Mouse (Mus musculus) layer of hippocampus, postnatal 14 days (tissue): ENCODE data around the gene Pla2g12b. TPM values are rescaled to one million over a fixed set of nuclear protein-coding genes. Genes with fewer than 3 reads are reported as not detected.
A peak's percentile ranks its signal among the peaks of the same experiment; 100 is the strongest.

Experiments used
- DNase-seq, 2 experiments: peaks; one replicate each; pipeline ENCODE4 v3.0.0; 2021 to 2022; ENCODE audit warnings: low spot score in 2 of 2, mixed read lengths in 1 of 2
- total RNA-seq, 2 experiments: library from RNA; stranded (reverse); gene quantifications; 2 replicates each; pipeline ENCODE4 v1.2.3; 2021

The Pla2g12b gene
- total RNA-seq, 2 experiments from 2014 or later, result not detected

DNA sequence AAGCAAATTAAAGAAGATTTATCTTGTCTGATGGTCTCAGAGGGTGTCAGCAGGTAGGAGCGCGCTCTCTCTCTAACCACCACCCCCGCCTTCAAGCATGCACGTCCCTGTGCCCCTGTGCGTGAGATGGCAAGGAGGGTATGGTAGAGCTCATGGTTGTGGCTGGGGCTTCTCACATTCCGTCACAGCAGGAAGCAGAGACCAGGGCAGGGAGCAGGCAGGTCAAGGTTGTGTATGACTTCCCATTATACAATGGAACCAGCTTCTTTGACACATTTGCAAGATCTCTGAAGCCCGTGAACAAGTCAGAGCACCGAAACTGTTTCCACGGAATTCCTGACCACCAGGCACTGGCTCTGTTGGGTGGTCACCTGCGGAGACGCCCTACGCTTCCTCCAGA lies 6.8 kb downstream of the Pla2g12b start:
- DNase-seq, result no peak

DNA sequence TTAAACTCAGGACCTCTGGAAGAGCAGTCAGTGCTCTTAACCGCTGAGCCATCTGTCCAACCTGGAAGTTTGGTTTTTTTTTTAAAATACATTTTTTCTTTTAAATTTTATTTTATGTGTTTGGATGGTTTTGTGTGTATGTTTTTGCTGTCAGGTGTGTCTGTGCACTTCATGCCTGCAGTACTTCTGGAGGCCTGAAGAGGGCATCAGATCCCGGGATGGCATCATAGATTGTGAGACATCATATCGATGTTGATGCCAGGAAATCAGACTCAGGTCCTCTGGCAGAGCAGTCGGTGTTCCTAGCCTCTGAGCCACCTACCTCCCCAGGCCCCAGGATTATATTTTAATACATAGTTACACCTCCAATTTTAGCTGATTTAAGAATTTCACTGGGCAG lies 10.3 kb downstream of the Pla2g12b start:
- no peak for DNase-seq

DNA sequence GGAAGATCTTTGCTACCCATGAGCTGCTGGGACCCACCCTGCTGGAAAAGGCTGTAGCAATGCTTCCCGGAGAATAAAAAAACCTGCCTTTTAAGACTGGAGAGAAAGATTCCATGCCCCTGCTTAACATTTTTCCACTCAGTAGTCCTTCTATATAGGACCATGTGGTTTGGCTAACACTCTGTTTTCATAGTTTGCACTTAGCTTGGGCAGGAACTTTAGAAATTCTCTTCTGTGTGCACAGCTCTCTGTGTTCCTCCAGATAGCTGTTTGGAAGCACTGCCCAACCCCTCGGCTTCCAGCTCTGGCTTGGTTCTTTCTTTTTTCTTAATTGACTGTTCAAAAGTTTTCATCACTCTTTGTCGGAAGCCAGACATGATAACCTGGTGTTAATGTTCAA lies 13.2 kb downstream of the Pla2g12b start:
- no peak for DNase-seq

DNA sequence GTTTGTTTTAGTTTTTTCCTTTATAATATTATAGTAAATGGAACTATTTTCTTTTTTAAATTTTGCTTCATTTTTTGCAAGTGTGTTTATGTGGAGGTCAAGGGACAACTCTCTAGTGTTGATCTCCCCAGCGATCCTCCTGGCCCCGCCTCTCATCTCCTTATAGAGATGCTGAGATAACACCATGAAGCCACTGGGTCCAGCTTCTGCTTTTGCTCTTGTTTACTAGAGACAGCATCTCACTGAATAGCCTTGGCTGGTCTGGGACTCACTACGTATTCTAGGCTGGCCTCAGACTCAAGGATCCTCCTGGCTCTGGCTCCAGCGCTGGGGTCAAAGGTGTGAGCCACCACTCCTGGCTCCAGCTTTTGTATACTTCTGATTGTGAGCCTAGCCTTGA lies 16.1 kb downstream of the Pla2g12b start:
- no peak for DNase-seq

DNA sequence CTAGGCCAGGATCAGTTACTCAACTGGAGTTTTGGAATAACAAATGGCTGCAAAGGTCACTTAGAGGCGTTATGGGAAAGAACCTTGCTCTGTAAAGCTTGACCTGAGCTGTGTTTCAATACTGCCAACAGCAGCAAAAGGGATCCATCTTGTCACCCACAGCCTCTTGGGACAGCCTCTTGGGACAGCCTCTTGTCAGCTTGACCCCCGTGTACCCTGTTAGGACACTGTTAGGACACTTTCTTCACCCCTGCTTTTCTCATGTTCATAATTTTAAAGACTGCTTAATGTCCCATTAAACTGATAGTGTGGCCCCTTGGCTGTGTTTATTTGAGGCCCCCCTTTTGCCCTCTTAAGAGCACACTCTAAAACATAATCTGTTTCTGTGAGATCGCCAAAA lies 21.0 kb downstream of the Pla2g12b start:
- DNase-seq, result no peak

DNA sequence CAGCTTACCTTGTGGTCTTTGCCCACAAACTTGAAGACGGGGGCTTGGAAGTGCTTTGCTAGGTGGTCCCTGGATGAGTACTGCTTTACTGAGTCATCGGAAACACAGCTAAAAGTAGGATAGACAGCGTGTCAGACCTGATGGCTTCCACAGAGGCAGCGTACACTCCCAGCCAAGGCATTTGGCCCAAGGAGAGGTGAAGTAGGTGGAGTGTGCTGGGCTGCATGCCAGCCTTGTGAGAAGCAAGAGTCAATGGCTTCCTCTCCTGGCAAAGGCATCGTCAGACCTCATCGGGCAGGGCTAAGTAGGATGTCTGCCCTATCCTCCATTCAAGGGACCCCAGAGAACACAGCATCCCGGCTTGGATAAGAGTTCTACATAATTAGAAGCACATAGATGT lies 21.9 kb downstream of the Pla2g12b start:
- DNase-seq, result no peak

DNA sequence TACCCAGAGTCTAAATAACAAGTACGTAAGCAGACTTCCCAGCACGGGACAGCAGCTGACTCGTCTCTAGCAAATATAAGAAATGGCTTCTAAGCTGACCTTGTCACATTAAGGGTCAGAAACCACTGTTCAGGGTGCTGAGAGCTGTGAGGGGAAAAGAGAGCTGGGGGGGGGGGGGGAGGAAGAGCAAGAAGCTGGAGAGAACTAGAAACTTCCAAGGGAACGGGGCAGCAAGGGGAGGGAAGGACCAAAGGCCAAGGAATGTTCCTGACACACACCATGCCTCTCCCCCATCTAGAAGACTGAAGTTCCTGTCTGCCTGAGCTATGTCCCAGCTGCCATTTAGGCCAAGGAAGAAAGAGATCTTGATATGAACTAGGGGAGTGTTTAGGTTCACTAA lies 22.9 kb downstream of the Pla2g12b start:
- DNase-seq, result no peak

DNA sequence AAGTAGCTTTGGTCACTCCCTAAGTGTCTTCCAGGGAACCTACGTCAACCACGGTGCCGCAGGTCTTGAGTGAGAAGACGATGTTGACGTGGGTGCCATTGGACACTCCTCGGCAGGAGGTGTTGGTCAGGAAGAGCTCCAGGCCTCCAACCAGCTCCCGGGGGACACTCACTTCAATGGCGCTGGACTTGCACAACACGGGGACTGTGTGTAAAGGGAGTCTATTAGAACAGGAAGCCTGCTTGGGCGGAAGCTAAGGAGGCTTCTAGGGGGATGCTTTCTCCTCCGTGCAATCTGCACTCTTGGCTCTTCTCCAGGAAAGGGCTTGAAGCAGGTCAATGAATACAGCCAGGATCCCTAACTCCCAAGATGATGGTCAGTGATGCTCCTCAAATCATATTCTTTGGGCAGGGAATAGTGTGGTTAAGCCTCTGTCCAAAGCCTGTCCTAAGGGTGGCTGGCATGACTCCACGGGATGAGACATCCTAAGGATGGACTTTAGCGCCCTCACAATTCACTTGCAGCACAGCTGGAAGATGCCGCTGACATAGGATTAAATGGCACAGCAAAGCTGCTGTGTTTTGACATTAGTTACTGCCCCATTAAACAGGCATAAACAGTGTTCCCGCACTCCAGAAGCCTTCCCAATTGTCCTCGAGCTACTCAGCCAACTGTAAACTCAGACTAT lies 26.1 kb downstream of the Pla2g12b start:
- no peak for DNase-seq

DNA sequence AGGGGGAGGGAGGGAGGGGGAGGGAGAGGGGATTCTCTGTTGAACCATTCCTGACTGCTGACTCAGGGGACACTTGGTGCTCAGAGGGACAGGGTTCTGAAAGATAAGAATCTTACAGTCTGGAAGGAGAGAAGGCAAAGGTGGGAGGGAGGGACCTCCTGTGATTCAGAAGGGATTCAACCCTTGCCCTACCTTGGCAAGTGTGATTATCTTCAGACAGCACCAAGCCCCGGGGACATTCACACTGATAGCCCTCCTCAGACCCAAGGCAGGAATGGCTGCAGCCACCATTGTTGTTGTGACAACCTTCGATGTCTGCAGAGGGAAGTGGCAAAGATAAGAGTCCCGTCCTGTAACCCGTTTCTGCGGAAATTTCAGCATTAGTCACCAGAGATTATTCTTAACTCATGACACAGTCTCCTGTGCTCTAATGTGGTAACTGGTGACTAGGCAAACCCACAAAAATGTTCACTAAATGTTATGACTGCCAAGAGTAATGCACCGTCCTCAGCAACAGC lies 27.3 kb downstream of the Pla2g12b start:
- no peak for DNase-seq

DNA sequence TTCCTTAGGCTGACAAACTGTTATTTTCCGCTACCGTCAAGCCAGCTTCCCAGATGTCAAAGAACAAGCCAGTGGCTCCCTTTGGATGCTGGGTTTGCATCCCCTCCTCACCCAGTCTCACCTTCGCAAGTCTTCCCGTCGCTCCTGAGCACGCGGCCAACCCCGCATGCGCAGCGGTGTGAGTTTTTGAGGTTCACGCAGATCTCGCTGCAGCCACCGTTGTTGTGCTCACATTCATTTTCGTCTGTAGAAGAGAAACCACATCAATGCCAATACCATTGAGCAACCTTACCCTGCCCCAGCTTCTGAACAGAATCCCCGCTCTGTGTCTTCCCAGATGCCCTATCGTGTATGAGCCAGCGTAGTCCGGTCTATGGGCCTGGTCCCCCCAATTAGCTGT lies 32.3 kb downstream of the Pla2g12b start:
- no peak for DNase-seq

DNA sequence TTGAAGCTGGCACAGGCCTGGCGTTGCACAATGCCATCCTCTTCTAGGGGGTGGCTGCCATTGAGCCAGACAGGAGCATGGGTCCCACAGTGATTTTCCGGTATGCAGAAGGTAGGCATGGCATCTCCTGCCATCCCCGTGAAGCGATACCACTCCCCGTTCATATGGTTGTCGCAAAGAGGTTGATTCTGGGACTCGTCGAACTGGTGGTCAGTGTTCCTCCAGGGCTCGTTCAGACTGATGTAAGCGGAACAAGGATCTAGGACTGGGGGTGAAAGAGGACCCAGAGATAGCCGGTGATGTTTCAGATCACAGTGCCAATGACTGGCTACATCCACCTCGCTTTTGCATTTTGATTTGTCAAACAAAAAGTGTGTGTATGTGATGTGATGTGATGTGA lies 35.2 kb downstream of the Pla2g12b start:
- no peak for DNase-seq

DNA sequence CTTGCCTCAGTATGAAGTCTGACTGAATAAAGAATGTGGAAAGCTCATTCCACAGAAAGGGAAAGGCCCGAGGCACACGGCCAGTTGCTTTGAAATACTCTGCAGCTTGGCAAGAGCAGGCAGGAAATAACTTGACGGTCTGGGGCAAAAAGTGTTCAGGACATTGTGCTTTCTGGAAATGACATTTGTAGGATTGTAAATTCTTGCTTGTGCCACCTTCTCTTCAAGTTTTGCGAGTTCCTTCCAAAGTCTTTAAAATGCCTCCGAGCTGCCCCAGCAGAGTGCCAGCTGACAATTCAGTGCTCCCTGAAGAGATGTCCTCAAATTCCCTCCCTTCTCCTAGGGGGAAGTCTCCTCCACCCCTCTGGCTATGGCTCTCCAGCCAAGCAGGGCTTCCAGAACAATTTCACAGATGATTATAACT lies 36.1 kb downstream of the Pla2g12b start:
- peak in 1 of 2 experiments; percentile 33 for DNase-seq

DNA sequence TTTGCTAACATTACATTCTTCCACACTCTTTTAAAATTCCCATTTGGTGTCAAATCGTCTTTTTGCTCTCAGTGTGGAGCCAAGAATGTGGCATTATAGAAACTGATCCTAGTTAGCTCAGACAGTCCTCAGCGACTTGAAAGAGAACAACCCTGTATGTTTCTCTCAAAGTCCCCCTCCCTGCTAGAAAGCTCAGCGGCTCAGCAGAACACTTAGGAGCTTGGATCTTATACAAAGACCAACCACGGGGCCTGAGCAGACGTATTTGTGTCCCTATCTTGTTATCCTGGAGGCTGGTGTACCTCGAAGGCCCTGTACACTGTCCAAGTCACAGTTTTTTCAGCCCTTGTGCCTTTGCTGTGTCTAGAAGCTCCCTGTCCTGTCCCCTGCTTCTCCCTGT lies 36.7 kb downstream of the Pla2g12b start:
- no peak for DNase-seq

DNA sequence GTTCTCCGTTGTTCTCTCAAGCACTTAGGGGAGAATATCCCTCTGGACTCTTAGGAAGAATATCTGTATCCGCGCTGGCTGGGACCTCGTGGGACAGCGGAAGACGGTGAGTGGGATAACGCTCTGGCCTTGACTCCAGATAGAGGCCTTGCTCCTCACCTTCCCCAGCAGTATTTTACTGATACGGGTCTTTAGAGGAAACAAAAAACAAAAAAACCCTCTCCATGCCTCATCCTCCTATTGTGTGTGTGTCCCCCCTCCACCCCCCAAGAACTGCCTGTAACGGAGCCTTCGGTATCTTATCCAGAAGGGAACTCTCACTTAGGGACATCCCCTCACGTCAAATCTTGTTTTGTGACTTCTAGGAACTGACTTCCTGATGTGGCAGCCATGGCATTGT lies 38.3 kb downstream of the Pla2g12b start, which contains the start of gene Oit3:
Gene Oit3 (minus strand): TSS at position 44 of the 400 bp plus-strand sequence.
- no peak for DNase-seq

DNA sequence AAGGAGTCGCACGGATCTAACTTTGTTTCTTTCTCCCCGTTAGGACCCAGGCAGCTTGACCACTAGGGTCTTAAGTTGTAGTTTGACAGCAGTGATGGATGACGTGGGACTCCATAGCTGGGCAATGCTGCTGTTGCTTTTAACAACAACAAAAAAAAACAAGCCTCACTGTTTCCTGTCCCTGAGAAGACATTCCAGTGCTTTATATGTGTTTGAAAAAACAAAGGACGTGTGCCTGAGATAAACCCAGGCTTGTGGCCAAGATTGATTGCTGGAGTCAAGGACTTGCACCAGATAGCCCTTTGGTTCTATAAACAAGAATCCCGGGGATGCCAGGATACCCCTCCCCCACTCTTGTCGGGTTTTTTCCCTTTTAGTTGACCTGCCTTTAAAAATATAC lies 39.8 kb downstream of the Pla2g12b start:
- no peak for DNase-seq

DNA sequence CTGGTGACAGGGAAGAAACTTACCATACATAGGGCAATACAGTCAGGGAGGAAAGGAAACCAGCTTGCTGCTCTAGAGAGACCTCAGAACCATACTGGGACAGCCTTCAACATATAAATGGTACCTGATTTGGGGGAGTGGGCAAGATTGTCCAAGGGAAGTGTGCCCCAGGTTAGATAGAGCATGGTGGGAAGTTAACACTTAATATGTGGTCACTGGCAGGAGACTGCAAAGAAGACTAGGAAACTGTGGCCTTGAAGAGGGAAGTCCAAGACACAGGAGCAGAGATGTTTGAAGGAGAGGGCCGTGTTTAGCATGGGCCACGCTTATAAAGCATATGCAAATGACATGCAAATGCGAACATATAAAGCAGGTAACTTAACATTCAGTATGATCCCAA lies 40.6 kb downstream of the Pla2g12b start:
- DNase-seq, result no peak

DNA sequence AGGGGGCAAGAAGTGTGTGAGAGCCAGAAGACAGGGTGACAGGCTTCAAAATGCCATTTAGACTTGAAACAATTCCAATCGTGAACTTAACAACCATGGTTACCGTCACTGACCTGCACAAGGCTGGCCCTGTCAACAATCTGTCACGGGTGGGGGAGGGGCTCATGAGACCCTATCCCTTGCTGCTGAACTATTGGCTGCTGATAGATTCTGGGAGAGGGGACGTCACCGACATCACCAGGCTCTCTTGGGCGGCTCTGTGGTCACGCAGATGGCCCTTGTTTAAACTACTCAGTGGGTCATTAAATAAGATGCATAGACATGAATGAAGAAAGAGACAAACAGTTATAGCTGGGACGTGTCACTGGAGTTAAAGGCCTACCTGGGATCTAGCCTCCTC lies 41.2 kb downstream of the Pla2g12b start:
- DNase-seq, result no peak

DNA sequence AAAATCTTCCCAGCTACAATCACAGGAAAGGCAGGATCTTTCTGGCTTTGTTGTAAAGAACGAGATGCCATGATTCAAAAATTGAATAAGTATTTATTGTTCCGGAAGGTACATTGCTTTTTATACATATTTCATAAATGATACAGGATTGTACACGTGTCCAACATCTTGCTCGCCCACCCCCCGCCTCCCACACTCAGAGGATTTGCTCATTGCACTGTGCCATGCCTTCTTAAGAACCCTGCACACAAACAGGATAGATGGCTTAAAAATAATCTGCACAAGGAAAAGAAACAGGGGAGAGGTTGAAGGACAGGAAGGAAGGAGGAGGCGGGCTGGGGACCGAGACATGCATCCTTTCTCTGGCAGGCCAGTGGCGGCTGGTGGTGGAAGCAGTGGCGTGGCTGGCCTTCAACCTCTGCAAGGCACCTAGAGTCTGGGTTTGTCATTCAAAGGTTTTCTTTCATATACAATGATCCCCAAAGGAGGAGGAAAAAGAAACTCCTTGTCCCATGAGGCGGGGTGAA lies 43.5 kb downstream of the Pla2g12b start:
- DNase-seq, result no peak

DNA sequence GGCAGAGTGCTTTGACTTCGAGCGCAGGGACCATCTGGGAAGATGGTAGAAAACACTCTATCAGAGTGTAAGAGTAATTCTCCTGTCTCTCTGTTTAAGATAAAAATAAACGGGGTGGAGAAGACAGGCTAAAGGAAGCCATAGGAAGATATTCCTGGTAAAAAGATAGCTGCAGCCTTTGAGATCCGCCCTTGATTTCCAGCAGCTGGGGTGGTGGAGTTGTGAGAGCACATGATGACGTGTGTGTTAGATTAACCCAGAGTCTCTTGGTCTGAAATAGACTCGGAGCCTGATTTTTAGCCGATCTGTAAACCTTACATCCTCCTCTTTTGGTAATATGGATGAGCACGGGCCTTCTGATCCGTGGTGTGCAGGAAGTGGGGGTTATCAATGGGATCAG lies 44.1 kb downstream of the Pla2g12b start:
- no peak for DNase-seq

DNA sequence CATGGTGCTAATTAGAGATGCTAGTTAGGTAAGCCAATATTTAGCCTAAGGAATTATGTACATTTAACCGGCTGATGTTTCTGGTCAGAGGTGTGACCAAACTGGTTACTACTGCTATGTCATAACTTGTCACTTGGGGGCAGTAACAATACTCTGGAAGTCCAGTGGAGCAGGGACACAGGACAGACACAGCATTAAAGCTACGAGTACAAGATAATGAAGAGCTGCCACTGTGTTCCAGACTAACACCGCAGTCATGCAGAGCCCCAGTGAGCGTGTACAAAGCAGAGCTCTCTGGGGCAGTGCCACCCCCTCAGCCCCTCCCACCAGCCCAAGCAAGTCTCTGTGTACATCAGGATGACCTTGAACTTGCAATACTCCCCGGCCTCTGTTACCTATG lies 48.4 kb downstream of the Pla2g12b start:
- no peak for DNase-seq

DNA sequence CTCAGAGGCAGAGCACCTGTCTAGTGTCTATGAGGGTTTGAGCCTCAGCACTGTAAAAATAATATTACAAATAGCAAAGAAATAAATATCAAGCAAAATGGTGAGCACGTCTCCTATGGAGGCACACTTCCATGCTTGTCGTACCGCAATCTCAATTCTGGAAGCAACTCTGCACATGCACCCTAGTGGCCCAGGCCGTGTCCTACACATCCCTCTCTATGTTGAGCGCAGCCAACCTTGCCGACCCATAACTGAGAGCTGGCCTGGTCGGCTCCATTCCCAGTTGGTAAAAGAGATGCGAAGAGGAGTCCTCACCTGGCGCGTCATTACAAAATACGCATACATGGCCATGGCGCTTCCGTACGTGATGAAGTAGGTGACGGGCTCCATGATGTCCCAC lies 51.2 kb downstream of the Pla2g12b start:
- no peak for DNase-seq

DNA sequence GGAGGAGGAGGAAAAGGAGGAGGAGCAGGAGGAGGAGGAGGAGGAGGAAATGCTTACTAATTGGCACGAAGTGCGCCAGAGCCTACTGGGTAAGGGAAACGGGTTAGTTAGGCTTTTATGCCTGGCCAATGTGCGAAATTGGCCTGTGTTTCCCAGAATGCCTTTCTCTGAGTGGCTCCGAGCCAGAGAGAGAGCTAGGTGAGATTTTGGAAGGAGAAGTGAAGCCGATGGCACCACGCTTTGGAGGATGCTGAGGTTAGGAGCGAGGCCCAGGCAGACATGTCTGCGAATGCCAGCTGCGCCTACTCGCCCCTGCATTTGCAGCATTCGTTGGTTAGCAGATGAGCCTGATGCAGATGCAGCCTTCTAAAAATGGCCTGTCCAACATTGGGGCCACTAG lies 56.3 kb downstream of the Pla2g12b start:
- DNase-seq, result peak; percentile 33 to 56

DNA sequence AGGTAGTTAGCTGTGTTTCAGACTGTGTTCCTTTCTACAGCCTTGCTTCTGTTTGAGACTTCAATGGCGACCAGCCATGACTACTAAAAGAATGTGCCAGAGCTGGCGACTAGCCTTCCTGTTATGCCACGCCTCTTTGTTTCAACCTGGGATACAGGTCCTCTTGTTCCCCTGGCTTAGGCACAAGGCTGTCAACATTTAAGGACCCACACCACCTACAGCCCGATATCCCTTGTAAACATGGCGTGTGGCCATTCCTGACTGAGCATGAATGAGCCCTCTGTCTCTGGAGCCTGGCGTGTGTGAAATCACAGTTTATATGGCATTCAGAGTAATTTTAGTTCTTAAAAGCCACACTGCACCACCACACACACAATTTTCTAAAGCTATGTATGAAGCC lies 58.8 kb downstream of the Pla2g12b start:
- no peak for DNase-seq
